Mouse (Mus musculus) testis, postnatal 14 days (tissue): ENCODE data around the gene Sp2.

Experiments
- DNase-seq: peaks from one replicate; pipeline ENCODE4 v3.0.0; 2021; ENCODE audit warnings: low spot score

Sp2 gene

GRCm38 (mm10) chr11:96982859-96983258 is at the start of gene Sp2:
TSS of gene Sp2 (minus strand) at chr11:96982959.
- no peak for DNase-seq

- no peak for DNase-seq
Observed at GRCm38 (mm10) chr11:97032499-97032898, 49.7 kb upstream of the Sp2 start.

DNA sequence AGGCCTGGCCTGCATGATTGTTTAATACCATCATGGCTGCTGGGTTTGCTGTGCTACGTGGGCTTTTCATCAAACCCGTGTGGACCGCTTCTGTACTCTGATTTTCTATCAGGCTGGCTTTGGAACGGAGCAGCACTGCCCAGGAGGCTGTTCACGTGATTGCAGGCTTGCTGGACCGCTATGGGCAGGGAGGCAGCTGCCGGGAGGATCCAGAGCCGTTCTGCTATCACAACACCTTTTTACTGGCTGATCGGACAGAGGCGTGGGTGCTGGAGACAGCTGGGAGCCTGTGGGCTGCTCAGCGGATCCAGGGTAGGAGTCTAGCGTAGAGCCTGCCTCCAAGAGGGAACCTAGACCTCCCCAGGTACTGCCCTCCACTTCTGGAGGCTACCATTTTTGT is 49.2 kb upstream of the Sp2 start:
- peak; percentile 73 for DNase-seq

- no peak for DNase-seq
Observed at GRCm38 (mm10) chr11:97030426-97030825, 47.7 kb upstream of the Sp2 start.

DNA sequence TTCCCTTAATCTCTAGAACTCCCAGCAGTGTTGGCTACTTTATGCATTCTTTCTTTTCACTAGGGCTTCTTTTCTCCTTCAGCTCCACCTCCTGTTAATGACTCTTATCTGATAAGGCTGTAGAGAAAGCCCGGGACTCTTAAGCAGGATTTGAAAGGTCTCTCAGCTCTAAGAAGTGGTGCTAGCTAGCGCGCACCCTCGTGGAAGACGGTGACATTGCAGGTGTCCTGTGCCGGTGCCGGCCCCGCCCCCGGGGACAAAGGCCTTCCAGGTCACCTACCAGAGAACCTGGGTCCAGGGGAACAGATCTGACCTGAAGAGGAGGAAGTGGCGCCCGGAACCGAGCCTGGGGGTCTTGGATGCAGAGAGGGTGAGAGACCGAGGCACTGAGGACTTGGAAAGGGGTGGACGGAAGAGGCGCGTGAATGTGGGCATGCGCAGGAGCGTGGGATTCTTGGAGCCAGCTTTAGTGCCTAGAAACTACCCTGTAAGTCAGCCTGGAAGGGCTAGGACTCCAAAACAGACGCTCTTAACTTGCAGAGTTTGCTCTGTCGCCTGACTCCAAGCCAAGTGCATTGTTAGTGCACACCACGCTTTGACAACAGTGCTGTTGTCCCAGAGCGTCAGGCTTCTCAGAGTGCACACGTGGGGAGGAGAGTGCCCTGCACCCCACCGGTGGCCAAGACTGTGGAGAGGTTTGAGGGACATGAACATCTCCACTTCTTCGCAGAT is 47.1 kb upstream of the Sp2 start, which contains the start of gene Scrn2:
Gene Scrn2, plus strand, starts transcription at position 253 of the 732 bp plus-strand sequence.
- DNase-seq = peak; percentile 77

DNA sequence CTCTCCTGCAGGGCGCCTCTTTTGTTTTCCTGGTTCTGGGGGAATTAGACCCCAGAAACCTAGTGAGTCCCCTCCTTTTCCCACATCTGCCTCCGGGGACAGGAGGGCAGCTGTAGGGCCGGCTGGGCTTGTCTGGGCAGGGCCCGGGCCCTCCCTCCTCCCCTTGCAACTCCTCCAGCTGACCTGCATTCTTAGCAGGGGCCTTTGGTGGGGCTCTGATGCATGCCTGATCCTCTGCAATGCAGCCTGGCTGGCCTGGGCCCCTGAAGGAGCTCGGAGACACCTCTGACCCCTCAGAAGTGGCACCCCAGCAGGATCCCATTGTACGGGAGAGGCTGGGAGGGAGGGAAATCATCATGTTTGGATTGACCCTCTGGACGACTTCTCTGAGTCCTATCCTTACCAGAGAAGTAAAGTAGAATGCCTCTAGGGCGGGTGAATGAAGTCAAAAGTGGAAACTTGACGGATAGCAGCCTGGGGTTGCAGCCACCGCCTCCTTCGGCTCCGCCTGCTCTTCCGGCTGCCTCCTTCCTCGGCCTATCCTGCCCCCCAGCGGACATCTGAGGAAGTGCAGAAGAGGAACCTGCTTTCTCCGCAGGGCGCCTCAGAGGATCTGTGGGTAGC is 43.1 kb upstream of the Sp2 start:
- DNase-seq = peak; percentile 82

GRCm38 (mm10) chr11:97024977-97025376 is 42.2 kb upstream of the Sp2 start:
- DNase-seq = no peak

GRCm38 (mm10) chr11:97021873-97022484 is 39.2 kb upstream of the Sp2 start:
- DNase-seq = peak; percentile 86

GRCm38 (mm10) chr11:97021121-97021765 is 38.5 kb upstream of the Sp2 start:
- DNase-seq = no peak

DNA sequence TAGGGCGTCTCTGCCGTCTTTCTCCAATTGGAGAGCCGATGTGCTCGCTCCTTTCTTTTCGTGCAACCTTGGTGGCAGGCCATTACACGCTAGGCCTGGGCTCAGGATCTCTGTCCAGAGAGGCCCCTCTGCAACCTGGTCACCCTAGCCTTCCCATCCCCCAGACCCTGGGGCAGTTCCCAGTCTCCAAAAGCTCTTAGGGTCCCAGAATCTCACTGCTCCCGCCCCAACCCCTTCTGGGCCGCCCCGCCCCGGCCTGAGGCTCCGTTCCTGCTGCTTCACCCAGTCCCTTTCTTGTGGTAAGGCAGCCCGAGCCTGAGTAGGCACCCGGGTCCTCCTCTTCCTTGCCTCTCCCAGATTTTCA is 36.6 kb upstream of the Sp2 start:
- DNase-seq = no peak

GRCm38 (mm10) chr11:97018583-97019344 is 36.0 kb upstream of the Sp2 start:
- no peak for DNase-seq

GRCm38 (mm10) chr11:97017696-97018582 is 35.2 kb upstream of the Sp2 start:
- no peak for DNase-seq

DNA sequence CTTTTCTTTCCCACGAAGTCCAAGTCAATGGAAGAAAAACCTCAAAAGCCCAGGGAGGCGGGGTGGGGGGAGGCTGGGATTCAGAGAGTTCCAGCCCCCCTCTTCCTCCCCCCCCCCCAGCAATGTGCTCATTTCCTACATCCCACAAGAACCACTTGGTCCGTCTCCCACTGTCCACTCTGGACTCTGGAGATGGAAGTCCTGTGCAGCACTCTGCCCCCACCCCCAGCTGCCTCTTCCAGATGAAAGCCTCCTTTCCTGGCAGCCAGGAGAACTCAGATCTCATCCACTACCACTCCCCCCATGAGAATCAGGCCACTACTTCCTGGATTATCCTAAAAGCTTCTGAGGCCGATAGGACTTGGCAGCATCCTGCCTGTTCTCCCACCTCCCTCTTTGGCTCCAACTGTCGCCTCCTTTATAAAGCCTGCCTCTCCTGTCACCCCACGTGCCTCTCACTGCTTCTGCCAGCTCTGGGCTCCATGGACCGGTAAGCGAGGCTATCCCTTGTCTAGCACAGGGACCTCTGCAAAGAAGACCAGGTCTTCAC is 30.4 kb upstream of the Sp2 start, which contains the start of gene Sp6:
Gene Sp6, plus strand, starts transcription at position 274 of the 550 bp plus-strand sequence.
- DNase-seq = no peak

- no peak for DNase-seq
Observed at GRCm38 (mm10) chr11:97009198-97009790, 26.5 kb upstream of the Sp2 start.

DNA sequence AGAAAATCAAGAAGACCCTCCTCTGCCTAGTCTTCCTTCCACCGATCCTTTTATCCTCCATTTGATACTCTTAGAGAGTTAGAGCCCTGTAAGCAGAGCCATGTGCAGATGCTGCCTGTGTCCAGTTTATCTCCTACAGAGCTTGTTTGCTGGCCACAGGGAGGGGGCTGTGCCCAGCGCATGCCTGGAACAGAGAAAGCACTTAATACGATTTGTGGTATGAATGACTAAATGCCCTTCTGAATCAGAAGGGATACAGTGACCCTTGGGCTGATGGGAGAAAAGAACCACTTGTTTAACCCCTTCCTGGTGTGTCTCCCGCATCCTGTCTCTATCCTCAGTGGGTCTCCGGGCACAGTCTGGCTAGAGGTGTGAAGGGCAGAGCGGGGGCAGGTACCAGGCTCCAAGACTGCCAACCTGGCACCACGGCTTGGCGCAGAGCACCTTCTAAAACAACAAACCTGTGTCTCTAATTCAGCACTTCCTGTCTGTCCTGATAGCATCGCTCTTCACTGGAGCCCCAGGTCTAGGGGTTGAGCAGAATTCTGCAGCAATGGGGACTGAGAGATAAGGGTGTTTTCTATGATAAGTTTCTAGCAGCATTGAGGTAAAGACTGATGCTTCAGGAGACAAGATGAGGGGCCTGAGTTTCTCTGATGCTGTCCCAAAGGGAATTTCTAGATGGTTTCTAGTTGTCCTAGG is 24.5 kb upstream of the Sp2 start:
- no peak for DNase-seq

DNA sequence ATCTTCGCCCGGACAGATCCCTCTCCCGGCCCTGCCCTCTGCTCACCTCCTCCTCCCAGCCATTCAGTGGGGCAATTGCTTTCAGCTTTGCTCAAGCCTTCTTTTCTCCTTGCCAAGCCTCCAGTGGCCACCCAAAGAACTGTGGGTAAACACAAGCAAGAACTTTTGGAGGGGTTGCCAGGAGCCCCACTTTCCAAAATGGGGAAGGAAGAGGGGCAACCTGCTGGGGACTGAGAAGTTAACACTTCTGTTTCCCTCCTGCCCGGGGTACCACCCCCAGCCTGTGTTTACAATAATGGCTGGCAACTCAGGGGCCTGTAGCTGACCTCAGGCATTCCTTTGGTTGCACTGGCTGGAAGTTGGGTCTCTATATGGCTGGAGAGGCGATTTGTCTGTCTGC is 20.4 kb upstream of the Sp2 start:
- no peak for DNase-seq

DNA sequence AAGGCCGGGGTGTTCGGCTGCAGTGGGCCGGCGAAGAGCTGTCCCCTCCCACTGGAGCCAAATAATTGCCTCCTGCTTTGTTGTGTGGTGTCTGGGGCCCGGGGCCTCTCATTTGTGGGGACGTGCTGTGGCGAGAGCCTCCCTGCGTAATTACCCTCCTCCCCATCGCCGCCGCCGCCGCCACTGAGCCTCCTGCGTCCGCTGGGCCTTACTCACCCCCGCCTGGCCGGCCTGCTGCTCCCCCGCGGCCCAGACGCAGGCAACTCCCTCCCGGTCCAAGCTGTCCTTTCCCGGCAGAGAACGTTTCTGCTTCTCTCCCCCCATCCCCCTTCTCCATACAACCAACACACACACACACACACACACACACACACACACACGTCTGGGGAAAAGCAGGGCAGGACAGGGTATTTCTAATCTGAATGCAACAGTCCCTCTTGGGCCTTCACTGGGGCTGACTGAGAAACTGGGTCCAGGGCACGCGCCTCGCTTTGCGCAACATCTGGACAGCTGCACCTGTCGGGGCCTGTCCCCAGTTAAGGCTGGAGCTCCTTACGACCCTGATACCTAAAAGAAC is 14.7 kb upstream of the Sp2 start:
- no peak for DNase-seq

- DNase-seq = no peak
Observed at GRCm38 (mm10) chr11:96996773-96997379, 14.1 kb upstream of the Sp2 start.
